Mouse (Mus musculus) megakaryocyte, embryonic 14.5 days (primary cell): ENCODE data around the gene Foxo4.

Experiments used
- FLI1 ChIP-seq: IDR thresholded peaks from 2 replicates; pipeline ENCODE4 v1.6.1; 2012; ENCODE audit warnings: low read length, inconsistent platforms, mixed read lengths
- GATA1 ChIP-seq: IDR thresholded peaks from 3 replicates; pipeline ENCODE4 v1.6.1; 2012; ENCODE audit warnings: mixed read lengths, low read length, inconsistent platforms, borderline replicate concordance

- no peak for TF ChIP-seq GATA1
- no peak for TF ChIP-seq FLI1
These were observed 19.1 kb downstream of the Foxo4 start for GRCm38 (mm10) chrX:101273410-101273809.
